Comparison of ENCODE assay signal across 8 mouse cellular contexts in the genomic region with DNA sequence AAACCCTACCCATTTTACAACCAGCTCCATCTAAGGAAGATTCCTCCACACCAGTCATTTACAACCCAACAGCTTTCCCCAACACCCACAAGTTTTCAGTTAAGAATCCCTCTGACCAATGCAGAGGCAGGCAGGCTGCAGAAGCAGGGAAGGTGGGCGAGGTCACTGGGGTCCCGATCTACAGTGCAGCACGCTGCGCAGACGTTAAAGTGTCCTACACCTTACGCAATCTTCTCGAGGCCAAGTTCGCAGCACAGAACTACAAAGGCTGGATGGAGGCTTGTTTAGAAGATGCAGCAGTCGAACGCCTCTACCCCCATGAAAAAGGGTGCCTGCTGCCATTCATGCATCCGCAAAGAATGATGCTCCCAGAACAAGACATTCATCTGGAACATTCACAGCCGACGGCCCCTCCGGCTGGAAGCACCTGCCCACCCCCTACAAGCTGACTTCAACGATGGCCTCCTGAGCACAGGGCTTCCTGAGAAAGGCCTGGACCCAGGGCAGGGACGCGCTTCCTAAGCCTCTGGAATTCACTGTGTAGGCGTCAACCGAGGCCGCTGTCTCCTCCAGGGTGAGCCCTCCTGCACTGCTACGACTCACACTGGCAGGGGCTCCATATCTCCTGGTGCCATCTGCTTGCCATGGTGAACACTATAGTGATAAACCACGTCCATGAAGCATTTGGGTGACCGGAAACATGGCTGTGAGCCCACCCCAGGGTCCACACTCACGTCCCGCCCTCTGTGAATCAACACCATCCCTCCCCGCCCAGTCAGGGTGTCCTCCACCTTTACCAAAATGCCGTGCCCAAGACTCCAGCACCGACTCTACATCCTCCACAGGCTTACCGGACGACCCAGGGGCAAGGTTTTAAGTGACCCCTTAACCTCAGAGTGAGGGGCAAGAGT. TPM values are rescaled to one million over a fixed set of nuclear protein-coding genes. Genes with fewer than 3 reads are reported as not detected.
DNase-seq lines count a peak whose midpoint lies in the region; ATAC-seq and TF ChIP-seq lines count a peak whose summit lies in the region.

No protein-coding gene starts in this region.

- H3K27ac ChIP-seq in midbrain, embryonic 10.5 days (replicated peaks) = peak overlapping the region; percentile 95
- H3K27ac ChIP-seq in midbrain, embryonic 16.5 days (ENCODE audit: low read length) = no peak overlapping the region
- peak overlapping the region; percentile 91 for H3K27ac ChIP-seq in liver, adult 2 months (replicated peaks; ENCODE audit: insufficient read depth, low read depth, low read length)
- peak overlapping the region; percentile 98; the same call in 1 of the 2 replicates for H3K27ac ChIP-seq in olfactory bulb, adult 2 months (ENCODE audit: insufficient read depth, low read depth, low read length)

- peaks cover 13% of the 10 kb centered on the region for H3K79me2 ChIP-seq in liver, adult 2 months (ENCODE audit: control insufficient read depth, insufficient read depth, low read length)

- DNase-seq in midbrain, embryonic 10.5 days (ENCODE audit: low spot score) = no peak
- DNase-seq in cerebellum, postnatal 14 days = peak; percentile 31 to 33
- peak; percentile 51 for DNase-seq in heart, postnatal 4 days
- DNase-seq in liver, adult 2 months (ENCODE audit: extremely low read depth, low read depth, low spot score) = peak; percentile 53
- no peak for DNase-seq in urinary bladder, postnatal 25 days (ENCODE audit: low spot score)
- no peak for DNase-seq in right cerebral cortex, postnatal 14 days

- peak; percentile 44 for TF ChIP-seq POLR2A in liver, adult 2 months (IDR thresholded peaks at IDR 0.05; ENCODE audit: extremely low read depth, insufficient read depth, low read length)
- no peak for TF ChIP-seq POLR2A in olfactory bulb, adult 2 months (IDR thresholded peaks at IDR 0.05; ENCODE audit: insufficient read depth, low read depth, low read length)

- no peaks in the 10 kb centered on the region for H3K36me3 ChIP-seq in midbrain, embryonic 10.5 days
- no peaks in the 10 kb centered on the region for H3K36me3 ChIP-seq in midbrain, embryonic 16.5 days (ENCODE audit: control insufficient read depth, insufficient read depth, low read length)
- H3K36me3 ChIP-seq in liver, adult 2 months (ENCODE audit: control insufficient read depth, insufficient read depth, low read length) = no peaks in the 10 kb centered on the region

- TF ChIP-seq CTCF in liver, adult 2 months (IDR thresholded peaks at IDR 0.05; ENCODE audit: low read depth, low read length) = peak; percentile 30
- no peak for TF ChIP-seq CTCF in olfactory bulb, adult 2 months (IDR thresholded peaks at IDR 0.05; ENCODE audit: insufficient read depth, low read depth, low read length)

- H3K4me1 ChIP-seq in midbrain, embryonic 10.5 days = peaks cover 97% of the 10 kb centered on the region
- peaks cover 50% of the 10 kb centered on the region for H3K4me1 ChIP-seq in midbrain, embryonic 16.5 days (ENCODE audit: control insufficient read depth, insufficient read depth, low read length)
- peaks cover 9% of the 10 kb centered on the region for H3K4me1 ChIP-seq in liver, adult 2 months (ENCODE audit: control insufficient read depth, insufficient read depth, low read length)
- peaks cover 59% of the 10 kb centered on the region for H3K4me1 ChIP-seq in olfactory bulb, adult 2 months (ENCODE audit: control insufficient read depth, insufficient read depth, low read length)

- ATAC-seq in midbrain, embryonic 16.5 days = no peak

- WGBS in midbrain, embryonic 10.5 days = 83% methylated on average over 30 of the region's 30 CpGs
- 87% methylated on average over 30 of the region's 30 CpGs for WGBS in midbrain, embryonic 16.5 days
- WGBS in liver, adult 2 months = 7% methylated on average over 30 of the region's 30 CpGs
- WGBS in olfactory bulb, adult 2 months = 76% methylated on average over 30 of the region's 30 CpGs

- H3K27me3 ChIP-seq in midbrain, embryonic 10.5 days (ENCODE audit: low read depth, poor library complexity, severe bottlenecking) = no peaks in the 10 kb centered on the region
- H3K27me3 ChIP-seq in midbrain, embryonic 16.5 days (ENCODE audit: control insufficient read depth, insufficient read depth, low read depth, low read length) = no peaks in the 10 kb centered on the region
- no peaks in the 10 kb centered on the region for H3K27me3 ChIP-seq in liver, adult 2 months (ENCODE audit: control insufficient read depth, insufficient read depth, low read length)

- H3K4me3 ChIP-seq in midbrain, embryonic 10.5 days = peak overlapping the region; percentile 49
- no peak overlapping the region for H3K4me3 ChIP-seq in midbrain, embryonic 16.5 days (ENCODE audit: low read depth, low read length)
- peak overlapping the region; percentile 71 for H3K4me3 ChIP-seq in liver, adult 2 months (ENCODE audit: insufficient read depth, low read depth, low read length)
- peak overlapping the region; percentile 42 for H3K4me3 ChIP-seq in olfactory bulb, adult 2 months (ENCODE audit: insufficient read depth, low read depth, low read length)

- H3K9me3 ChIP-seq in midbrain, embryonic 10.5 days (replicated peaks) = no peaks in the 10 kb centered on the region
- H3K9me3 ChIP-seq in midbrain, embryonic 16.5 days (replicated peaks; ENCODE audit: control insufficient read depth, low read length, poor library complexity, severe bottlenecking) = no peaks in the 10 kb centered on the region

- H3K9ac ChIP-seq in midbrain, embryonic 16.5 days (ENCODE audit: low read depth, low read length) = no peak overlapping the region
- H3K9ac ChIP-seq in liver, adult 2 months (ENCODE audit: low read depth, low read length) = peak overlapping the region; percentile 81

- H3K4me2 ChIP-seq in midbrain, embryonic 16.5 days (ENCODE audit: low read length) = no peak overlapping the region

RNA-seq across cellular contexts. Expression of a gene that starts 31.0 kb away (rescaled TPM):
- 33.8 and 34.9 TPM in 2 replicates for polyA plus RNA-seq in midbrain, embryonic 10.5 days (2016; fragmentation: Nextera tagmentation; extraction: Ambion mirVana)
- polyA plus RNA-seq in midbrain, embryonic 16.5 days (2015; fragmentation: Nextera tagmentation; extraction: Ambion mirVana) = 14.7 and 16.5 TPM in 2 replicates
- total RNA-seq in heart, postnatal 4 days (2021) = 10 to 100 TPM; 18.6 to 20.9 TPM
- total RNA-seq in liver, adult 2 months (2014; rRNA removed) = 5.2 and 5.9 TPM in 2 replicates
- 10.3 and 14.2 TPM in 2 replicates for polyA plus RNA-seq in liver, adult 2 months (2012; rRNA removed)
- polyA plus RNA-seq in olfactory bulb, adult 2 months (2012; ENCODE audit: insufficient read depth, insufficient read length, low replicate concordance, missing spikeins) = not detected in 2 replicates

RNA-seq across cellular contexts. Expression of a gene that starts 33.6 kb away (rescaled TPM):
- 2.3 and 2.6 TPM in 2 replicates for polyA plus RNA-seq in midbrain, embryonic 10.5 days (2016; fragmentation: Nextera tagmentation; extraction: Ambion mirVana)
- 2.0 and 2.2 TPM in 2 replicates for polyA plus RNA-seq in midbrain, embryonic 16.5 days (2015; fragmentation: Nextera tagmentation; extraction: Ambion mirVana)
- 1 to 10 TPM; 5.4 to 6.2 TPM for total RNA-seq in heart, postnatal 4 days (2021)
- 8.6 and 13.0 TPM in 2 replicates for total RNA-seq in liver, adult 2 months (2014; rRNA removed)
- polyA plus RNA-seq in liver, adult 2 months (2012; rRNA removed) = 52.8 and 57.7 TPM in 2 replicates
- not detected in 2 replicates for polyA plus RNA-seq in olfactory bulb, adult 2 months (2012; ENCODE audit: insufficient read depth, insufficient read length, low replicate concordance, missing spikeins)

RNA-seq across cellular contexts. Expression of a gene that starts 49.9 kb away (rescaled TPM):
- 9.5 and 10.8 TPM in 2 replicates for polyA plus RNA-seq in midbrain, embryonic 10.5 days (2016; fragmentation: Nextera tagmentation; extraction: Ambion mirVana)
- 13.4 and 14.6 TPM in 2 replicates for polyA plus RNA-seq in midbrain, embryonic 16.5 days (2015; fragmentation: Nextera tagmentation; extraction: Ambion mirVana)
- total RNA-seq in heart, postnatal 4 days (2021) = 1 to 10 TPM; 2.0 TPM
- total RNA-seq in liver, adult 2 months (2014; rRNA removed) = 0.18 and 0.27 TPM in 2 replicates
- 0.16 and 0.24 TPM in 2 replicates for polyA plus RNA-seq in liver, adult 2 months (2012; rRNA removed)
- not detected in 2 replicates for polyA plus RNA-seq in olfactory bulb, adult 2 months (2012; ENCODE audit: insufficient read depth, insufficient read length, low replicate concordance, missing spikeins)

Comparison
In these comparisons a context has a peak if more than half of its experiments do, and no peak if none do; other contexts are left out.
1. DNase-seq: peak in cerebellum, postnatal 14 days (2 of 2), heart, postnatal 4 days (single experiment) and liver, adult 2 months (single experiment); none in midbrain, embryonic 10.5 days (single experiment), urinary bladder, postnatal 25 days (single experiment) and right cerebral cortex, postnatal 14 days (single experiment).
2. RNA of a gene that starts 33.6 kb away (polyA plus RNA-seq): 52.8 to 57.7 TPM in liver, adult 2 months; 2.3 to 2.6 TPM in midbrain, embryonic 10.5 days, 2.0 to 2.2 TPM in midbrain, embryonic 16.5 days and not detected in olfactory bulb, adult 2 months; every median in the first group is over 10 times any median in the second.